Mouse (Mus musculus): ENCODE data around the gene Sap30l.

The Sap30l gene

GRCm38 (mm10) chr11:57800971-57801765 lies at the start of gene Sap30l:
TSS of gene Sap30l (plus strand) at chr11:57801637.
- peak; percentile 86 to 97 for DNase-seq (ENCODE audit: low spot score in 2 of 2)

- no peak for DNase-seq (ENCODE audit: low spot score in 2 of 2)
Observed at GRCm38 (mm10) chr11:57753538-57754203, 47.8 kb upstream of the Sap30l start.

GRCm38 (mm10) chr11:57758621-57759020 lies 42.8 kb upstream of the Sap30l start:
- no peak for DNase-seq (ENCODE audit: low spot score in 2 of 2)

- DNase-seq (ENCODE audit: low spot score in 2 of 2): no peak
Observed at GRCm38 (mm10) chr11:57760509-57761058, 40.9 kb upstream of the Sap30l start.

- no peak for DNase-seq (ENCODE audit: low spot score in 2 of 2)
Observed at GRCm38 (mm10) chr11:57761347-57761746, 40.1 kb upstream of the Sap30l start.

GRCm38 (mm10) chr11:57764124-57764523 lies 37.3 kb upstream of the Sap30l start:
- DNase-seq (ENCODE audit: low spot score in 2 of 2): no peak

- no peak for DNase-seq (ENCODE audit: low spot score in 2 of 2)
Observed at GRCm38 (mm10) chr11:57766617-57767016, 34.8 kb upstream of the Sap30l start.

- DNase-seq (ENCODE audit: low spot score in 2 of 2): no peak
Observed at GRCm38 (mm10) chr11:57767171-57767570, 34.3 kb upstream of the Sap30l start.

GRCm38 (mm10) chr11:57770776-57771175 lies 30.7 kb upstream of the Sap30l start:
- no peak for DNase-seq (ENCODE audit: low spot score in 2 of 2)

GRCm38 (mm10) chr11:57771676-57772075 lies 29.8 kb upstream of the Sap30l start:
- DNase-seq (ENCODE audit: low spot score in 2 of 2): no peak

- no peak for DNase-seq (ENCODE audit: low spot score in 2 of 2)
Observed at GRCm38 (mm10) chr11:57773479-57773878, 28.0 kb upstream of the Sap30l start.

GRCm38 (mm10) chr11:57773936-57774335 lies 27.5 kb upstream of the Sap30l start:
- no peak for DNase-seq (ENCODE audit: low spot score in 2 of 2)

- DNase-seq (ENCODE audit: low spot score in 2 of 2): no peak
Observed at GRCm38 (mm10) chr11:57775868-57776267, 25.6 kb upstream of the Sap30l start.

GRCm38 (mm10) chr11:57776546-57776945 lies 24.9 kb upstream of the Sap30l start:
- no peak for DNase-seq (ENCODE audit: low spot score in 2 of 2)

- DNase-seq (ENCODE audit: low spot score in 2 of 2): peak in 1 of 2 experiments; percentile 41
Observed at GRCm38 (mm10) chr11:57778349-57778748, 23.1 kb upstream of the Sap30l start.

GRCm38 (mm10) chr11:57779824-57780223 lies 21.6 kb upstream of the Sap30l start:
- DNase-seq (ENCODE audit: low spot score in 2 of 2): no peak

GRCm38 (mm10) chr11:57786616-57787418 lies 14.6 kb upstream of the Sap30l start:
- DNase-seq (ENCODE audit: low spot score in 2 of 2): peak in 1 of 2 experiments; percentile 64

- peak in 1 of 2 experiments; percentile 29 for DNase-seq (ENCODE audit: low spot score in 2 of 2)
Observed at GRCm38 (mm10) chr11:57787913-57788312, 13.5 kb upstream of the Sap30l start.

GRCm38 (mm10) chr11:57790866-57791535 lies 10.4 kb upstream of the Sap30l start:
- DNase-seq (ENCODE audit: low spot score in 2 of 2): no peak

- DNase-seq (ENCODE audit: low spot score in 2 of 2): no peak
Observed at GRCm38 (mm10) chr11:57795086-57795485, 6.4 kb upstream of the Sap30l start.

- no peak for DNase-seq (ENCODE audit: low spot score in 2 of 2)
Observed at GRCm38 (mm10) chr11:57797828-57798227, 3.6 kb upstream of the Sap30l start.
